Mouse (Mus musculus): ENCODE results near the gene Ubl7.

GRCm38 (mm10) chr9:57932831-57933602 lies 22.2 kb downstream of the Ubl7 start:
- TF ChIP-seq CTCF (IDR thresholded peaks at IDR 0.05; ENCODE audit: extremely low read depth, insufficient read depth, insufficient read length, insufficient replicate concordance): no peak
- TF ChIP-seq POLR2A (IDR thresholded peaks at IDR 0.05; ENCODE audit: low read depth, low read length): no peak
